Mouse (Mus musculus): Measurements from ENCODE around the gene Asb5.

DNA sequence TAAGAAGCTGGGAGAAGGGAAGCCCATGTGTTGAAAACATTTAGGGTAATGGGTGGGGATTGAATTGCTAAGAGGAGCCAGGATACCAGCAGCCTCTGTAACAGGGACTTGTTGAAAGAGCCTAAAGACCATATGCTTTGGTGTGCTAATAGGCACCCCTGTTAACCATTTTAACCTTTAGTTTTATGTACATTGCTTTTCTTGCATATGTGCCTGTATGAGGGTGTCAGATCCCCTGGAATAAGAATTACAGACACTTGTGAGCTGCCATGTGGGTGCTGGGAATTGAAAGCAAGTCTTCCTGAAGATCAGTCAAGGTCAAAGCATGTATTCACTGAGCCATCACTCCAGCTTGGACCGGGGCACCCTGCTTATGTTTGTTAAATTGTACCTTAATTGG is 35.8 kb downstream of the Asb5 start:
- TF ChIP-seq EP300 (IDR thresholded peaks at IDR 0.05; ENCODE audit: low read depth), result no peak
- TF ChIP-seq CTCF (IDR thresholded peaks at IDR 0.05; ENCODE audit: low read depth), result no peak

All from liver, embryonic 14.5 days (tissue).